Mouse (Mus musculus): ENCODE results near the gene Gm20662. TPM values are rescaled to one million over a fixed set of nuclear protein-coding genes. Genes with fewer than 3 reads are reported as not detected.

The Gm20662 gene
- polyA plus RNA-seq, 1 experiment from 2014 or later: 0.13 TPM

DNA sequence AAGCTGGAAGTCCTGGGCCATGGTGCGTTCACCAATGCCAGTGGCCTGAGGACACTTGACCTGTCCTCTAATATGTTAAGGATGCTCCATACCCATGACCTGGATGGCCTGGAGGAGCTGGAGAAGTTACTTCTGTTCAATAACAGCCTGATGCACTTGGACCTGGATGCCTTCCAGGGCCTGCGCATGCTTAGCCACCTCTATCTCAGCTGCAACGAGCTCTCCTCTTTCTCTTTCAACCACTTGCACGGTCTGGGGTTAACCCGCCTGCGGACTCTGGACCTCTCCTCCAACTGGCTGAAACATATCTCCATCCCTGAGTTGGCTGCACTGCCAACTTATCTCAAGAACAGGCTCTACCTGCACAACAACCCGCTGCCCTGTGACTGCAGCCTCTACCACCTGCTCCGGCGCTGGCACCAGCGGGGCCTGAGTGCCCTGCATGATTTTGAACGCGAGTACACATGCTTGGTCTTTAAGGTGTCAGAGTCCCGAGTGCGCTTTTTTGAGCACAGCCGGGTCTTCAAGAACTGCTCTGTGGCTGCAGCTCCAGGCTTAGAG, 57.6 kb downstream of the Gm20662 start:
- peaks cover 13% of the 10 kb centered on the region for H3K36me3 ChIP-seq (ENCODE audit: control insufficient read depth, insufficient read depth, low read length)
- H3K27ac ChIP-seq (ENCODE audit: low read depth, low read length): no peak overlapping the region
- H3K9ac ChIP-seq (ENCODE audit: low read length): no peak overlapping the region
- 95% methylated on average over 15 of the region's 15 CpGs for WGBS
- H3K27me3 ChIP-seq (ENCODE audit: control insufficient read depth, insufficient read depth, low read length): no peaks in the 10 kb centered on the region
- H3K4me3 ChIP-seq (ENCODE audit: low read depth, low read length): no peak overlapping the region
- no peak for ATAC-seq (ENCODE audit: insufficient read depth, low FRiP score, low TSS enrichment)
- DNase-seq (ENCODE audit: low spot score): no peak
- H3K9me3 ChIP-seq (ENCODE audit: control insufficient read depth, low read length): no peaks in the 10 kb centered on the region
- no peak overlapping the region for H3K4me2 ChIP-seq (ENCODE audit: low read depth)
- H3K4me1 ChIP-seq (ENCODE audit: control insufficient read depth, insufficient read depth, low read length): peaks cover 7% of the 10 kb centered on the region; the same call in 1 of the 2 replicates

DNA sequence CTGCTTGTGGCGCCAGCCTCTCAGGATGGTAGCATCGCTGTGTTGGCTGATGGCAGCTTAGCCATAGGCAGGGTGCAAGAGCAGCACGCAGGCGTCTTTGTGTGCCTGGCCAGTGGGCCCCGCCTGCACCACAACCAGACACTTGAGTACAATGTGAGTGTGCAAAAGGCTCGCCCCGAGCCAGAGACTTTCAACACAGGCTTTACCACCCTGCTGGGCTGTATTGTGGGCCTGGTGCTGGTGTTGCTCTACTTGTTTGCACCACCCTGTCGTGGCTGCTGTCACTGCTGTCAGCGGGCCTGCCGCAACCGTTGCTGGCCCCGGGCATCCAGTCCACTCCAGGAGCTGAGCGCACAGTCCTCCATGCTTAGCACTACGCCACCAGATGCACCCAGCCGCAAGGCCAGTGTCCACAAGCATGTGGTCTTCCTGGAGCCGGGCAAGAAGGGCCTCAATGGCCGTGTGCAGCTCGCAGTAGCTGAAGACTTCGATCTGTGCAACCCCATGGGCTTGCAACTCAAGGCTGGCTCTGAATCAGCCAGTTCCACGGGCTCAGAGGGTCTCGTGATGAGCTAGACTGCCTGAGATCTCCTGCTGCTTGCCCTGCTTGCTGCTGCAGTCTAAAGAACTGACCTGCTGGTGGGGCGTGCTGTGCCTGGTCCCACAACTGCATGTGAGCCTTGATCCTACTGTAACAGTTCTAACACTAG, 58.3 kb downstream of the Gm20662 start:
- Histone ChIP-seq H3K9me3 (ENCODE audit: control insufficient read depth, low read length) (no peaks in the 10 kb centered on the region), H3K9ac (ENCODE audit: low read length) (no peak overlapping the region), H3K36me3 (ENCODE audit: control insufficient read depth, insufficient read depth, low read length) (peaks cover 13% of the 10 kb centered on the region), H3K4me3 (ENCODE audit: low read depth, low read length) (no peak overlapping the region), H3K27me3 (ENCODE audit: control insufficient read depth, insufficient read depth, low read length) (no peaks in the 10 kb centered on the region), H3K27ac (ENCODE audit: low read depth, low read length) (no peak overlapping the region), H3K4me1 (ENCODE audit: control insufficient read depth, insufficient read depth, low read length) (peaks cover 7% of the 10 kb centered on the region; the same call in 1 of the 2 replicates), H3K4me2 (ENCODE audit: low read depth) (no peak overlapping the region)
- DNase-seq (ENCODE audit: low spot score): no peak
- ATAC-seq (ENCODE audit: insufficient read depth, low FRiP score, low TSS enrichment): no peak
- 90% methylated on average over 22 of the region's 22 CpGs for WGBS

DNA sequence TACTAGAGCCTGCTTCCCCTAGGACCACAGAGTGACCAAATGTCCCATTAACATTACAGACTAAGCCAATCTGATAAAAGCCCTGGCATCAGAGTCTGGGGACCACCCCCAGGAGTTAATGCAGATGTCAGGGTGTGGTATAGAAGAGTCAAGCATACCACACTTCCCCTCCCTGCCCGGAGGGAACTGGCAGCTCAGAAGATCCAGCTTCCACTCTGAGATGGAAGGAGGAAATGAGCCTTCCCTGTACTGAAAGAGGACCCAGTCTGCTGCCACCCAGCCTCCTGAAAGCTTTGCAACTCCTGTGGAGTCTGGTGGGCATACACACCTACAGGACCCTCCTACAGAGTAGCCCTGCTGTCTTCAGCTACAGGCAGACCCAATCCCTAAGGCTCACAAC, 58.9 kb downstream of the Gm20662 start:
- H3K9me3 ChIP-seq (ENCODE audit: control insufficient read depth, low read length): no peaks in the 10 kb centered on the region
- no peak overlapping the region for H3K4me2 ChIP-seq (ENCODE audit: low read depth)
- no peak for DNase-seq (ENCODE audit: low spot score)
- H3K9ac ChIP-seq (ENCODE audit: low read length): no peak overlapping the region
- 82% methylated on average over 1 of the region's 1 CpGs for WGBS
- no peaks in the 10 kb centered on the region for H3K27me3 ChIP-seq (ENCODE audit: control insufficient read depth, insufficient read depth, low read length)
- H3K36me3 ChIP-seq (ENCODE audit: control insufficient read depth, insufficient read depth, low read length): peaks cover 13% of the 10 kb centered on the region
- no peak for ATAC-seq (ENCODE audit: insufficient read depth, low FRiP score, low TSS enrichment)
- no peak overlapping the region for H3K27ac ChIP-seq (ENCODE audit: low read depth, low read length)
- no peak overlapping the region for H3K4me3 ChIP-seq (ENCODE audit: low read depth, low read length)
- peaks cover 4% of the 10 kb centered on the region; the same call in 1 of the 2 replicates for H3K4me1 ChIP-seq (ENCODE audit: control insufficient read depth, insufficient read depth, low read length)

DNA sequence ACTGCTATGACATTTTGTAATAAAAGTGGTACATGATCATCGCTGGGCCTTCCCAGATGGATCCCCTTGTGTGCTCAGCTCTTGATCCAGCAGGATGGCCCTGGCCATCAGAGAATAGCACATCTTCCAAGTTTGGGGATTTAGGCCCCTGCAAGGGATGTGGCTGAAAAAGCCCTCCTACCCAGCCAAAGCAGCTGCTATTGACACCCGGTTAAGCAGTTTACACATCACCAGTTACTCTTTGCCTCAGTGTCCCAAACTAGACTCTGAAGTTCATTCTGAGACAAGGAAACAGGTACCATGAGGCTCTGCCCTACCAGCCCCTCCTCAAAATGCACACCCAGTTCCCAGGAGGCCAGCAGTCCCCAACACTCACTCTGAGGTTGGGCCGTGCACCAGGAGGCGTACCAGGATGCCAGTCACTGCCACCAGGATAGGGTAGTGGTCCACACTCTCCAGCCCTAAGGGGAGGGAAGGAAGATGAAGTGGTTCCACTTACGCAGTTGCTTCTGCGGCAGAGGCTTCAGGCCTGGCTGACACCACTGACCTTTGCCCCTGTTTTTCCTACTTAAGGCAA, 59.6 kb downstream of the Gm20662 start:
- no peak overlapping the region for H3K4me2 ChIP-seq (ENCODE audit: low read depth)
- H3K27ac ChIP-seq (ENCODE audit: low read depth, low read length): no peak overlapping the region
- H3K9ac ChIP-seq (ENCODE audit: low read length): no peak overlapping the region
- ATAC-seq (ENCODE audit: insufficient read depth, low FRiP score, low TSS enrichment) (no peak), DNase-seq (ENCODE audit: low spot score) (no peak)
- WGBS: 84% methylated on average over 6 of the region's 6 CpGs
- no peaks in the 10 kb centered on the region for H3K9me3 ChIP-seq (ENCODE audit: control insufficient read depth, low read length)
- peaks cover 13% of the 10 kb centered on the region for H3K36me3 ChIP-seq (ENCODE audit: control insufficient read depth, insufficient read depth, low read length)
- no peaks in the 10 kb centered on the region for H3K27me3 ChIP-seq (ENCODE audit: control insufficient read depth, insufficient read depth, low read length)
- no peak overlapping the region for H3K4me3 ChIP-seq (ENCODE audit: low read depth, low read length)
- H3K4me1 ChIP-seq (ENCODE audit: control insufficient read depth, insufficient read depth, low read length): peaks cover 4% of the 10 kb centered on the region; the same call in 1 of the 2 replicates

DNA sequence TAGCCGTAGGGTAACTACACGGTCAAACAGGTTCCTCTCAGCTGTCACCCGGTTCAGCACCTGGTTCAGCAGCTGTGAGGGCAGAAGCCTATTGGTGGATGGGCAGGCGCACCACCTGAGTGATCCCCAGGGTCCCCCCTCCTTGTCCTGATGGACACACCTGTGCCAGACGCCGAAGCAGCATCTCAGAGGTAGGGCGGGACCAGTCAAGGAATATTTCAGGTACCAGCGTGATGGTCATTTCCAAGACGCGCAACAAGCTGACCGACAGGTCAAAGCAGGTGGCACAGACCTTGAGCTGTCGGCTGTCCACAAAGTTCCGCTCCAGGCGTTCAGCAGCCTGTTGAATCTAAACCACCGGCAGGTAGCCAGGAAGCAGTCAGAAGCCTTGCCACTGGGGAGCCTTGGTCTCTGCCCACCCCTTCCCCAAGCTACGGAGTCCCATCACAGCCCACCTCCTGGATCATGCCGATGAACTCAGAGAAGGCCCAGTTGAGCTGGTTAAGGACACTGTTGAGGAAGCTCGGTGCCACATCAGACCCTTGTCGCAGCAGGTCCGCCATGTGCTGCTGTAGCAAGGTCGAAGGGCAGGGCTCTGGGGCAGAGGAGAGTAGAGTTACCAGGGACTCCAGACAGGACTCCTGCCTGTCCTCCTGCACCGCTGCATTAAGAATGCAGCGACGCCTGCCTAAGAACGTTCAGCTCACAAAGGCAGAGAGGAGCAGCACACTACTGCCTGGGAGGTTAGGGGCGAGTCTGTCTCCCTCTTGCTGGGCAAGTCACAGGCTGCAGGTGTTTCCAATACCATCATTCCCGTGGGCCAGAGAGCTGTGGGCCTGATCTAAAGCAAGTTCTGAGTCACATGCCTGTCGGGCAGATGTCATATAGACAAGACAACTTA, 60.5 kb downstream of the Gm20662 start:
- Histone ChIP-seq H3K27me3 (ENCODE audit: control insufficient read depth, insufficient read depth, low read length) (no peaks in the 10 kb centered on the region), H3K36me3 (ENCODE audit: control insufficient read depth, insufficient read depth, low read length) (peaks cover 9% of the 10 kb centered on the region), H3K9ac (ENCODE audit: low read length) (no peak overlapping the region), H3K4me3 (ENCODE audit: low read depth, low read length) (no peak overlapping the region), H3K27ac (ENCODE audit: low read depth, low read length) (no peak overlapping the region), H3K4me1 (ENCODE audit: control insufficient read depth, insufficient read depth, low read length) (peaks cover 4% of the 10 kb centered on the region; the same call in 1 of the 2 replicates), H3K9me3 (ENCODE audit: control insufficient read depth, low read length) (no peaks in the 10 kb centered on the region), H3K4me2 (ENCODE audit: low read depth) (no peak overlapping the region)
- DNase-seq (ENCODE audit: low spot score) (no peak), ATAC-seq (ENCODE audit: insufficient read depth, low FRiP score, low TSS enrichment) (no peak)
- 85% methylated on average over 28 of the region's 28 CpGs for WGBS

DNA sequence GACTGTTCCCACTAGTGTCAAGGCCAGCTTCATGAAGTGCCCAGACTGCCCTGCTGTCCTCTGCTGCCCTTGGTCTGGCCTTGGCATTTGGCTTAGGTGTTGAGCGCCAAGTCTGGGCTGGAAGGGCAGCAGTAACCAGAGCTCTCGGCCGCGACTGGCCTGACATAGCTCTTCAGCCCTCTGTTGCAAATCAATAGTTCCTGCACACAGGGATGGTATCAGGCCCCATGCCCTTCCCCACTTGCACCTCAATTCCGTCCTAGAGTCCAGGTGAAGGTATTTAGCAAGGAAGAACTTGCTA, 61.1 kb downstream of the Gm20662 start:
- 97% methylated on average over 5 of the region's 5 CpGs for WGBS
- Histone ChIP-seq H3K4me1 (ENCODE audit: control insufficient read depth, insufficient read depth, low read length) (peaks cover 4% of the 10 kb centered on the region; the same call in 1 of the 2 replicates), H3K27me3 (ENCODE audit: control insufficient read depth, insufficient read depth, low read length) (no peaks in the 10 kb centered on the region), H3K36me3 (ENCODE audit: control insufficient read depth, insufficient read depth, low read length) (peaks cover 8% of the 10 kb centered on the region; the same call in 1 of the 2 replicates), H3K27ac (ENCODE audit: low read depth, low read length) (no peak overlapping the region), H3K4me3 (ENCODE audit: low read depth, low read length) (no peak overlapping the region), H3K9me3 (ENCODE audit: control insufficient read depth, low read length) (no peaks in the 10 kb centered on the region), H3K9ac (ENCODE audit: low read length) (no peak overlapping the region), H3K4me2 (ENCODE audit: low read depth) (no peak overlapping the region)
- DNase-seq (ENCODE audit: low spot score) (no peak), ATAC-seq (ENCODE audit: insufficient read depth, low FRiP score, low TSS enrichment) (no peak)

DNA sequence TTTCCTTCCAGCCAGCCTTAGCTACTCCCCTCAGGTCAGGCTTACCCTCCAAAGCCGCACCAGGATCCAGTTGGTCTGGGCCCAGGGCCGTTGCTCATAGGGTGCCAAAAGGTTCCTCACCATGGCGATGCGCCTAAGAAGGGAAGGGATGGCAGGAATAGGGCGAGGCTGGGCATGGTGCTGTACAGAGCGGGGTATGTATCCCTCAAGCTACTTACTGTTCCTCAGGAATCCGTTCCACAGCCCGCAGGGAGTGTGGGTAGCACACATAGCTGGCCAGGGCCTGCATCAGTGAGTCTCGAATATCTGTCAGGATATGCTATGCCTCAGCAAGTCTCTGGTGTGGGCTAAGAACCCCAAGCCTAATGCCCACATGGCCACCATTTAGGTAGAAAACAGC, 62.1 kb downstream of the Gm20662 start:
- DNase-seq (ENCODE audit: low spot score): no peak
- Histone ChIP-seq H3K27ac (ENCODE audit: low read depth, low read length) (no peak overlapping the region), H3K9me3 (ENCODE audit: control insufficient read depth, low read length) (no peaks in the 10 kb centered on the region), H3K27me3 (ENCODE audit: control insufficient read depth, insufficient read depth, low read length) (no peaks in the 10 kb centered on the region), H3K4me2 (ENCODE audit: low read depth) (no peak overlapping the region), H3K4me1 (ENCODE audit: control insufficient read depth, insufficient read depth, low read length) (no peaks in the 10 kb centered on the region), H3K4me3 (ENCODE audit: low read depth, low read length) (no peak overlapping the region), H3K9ac (ENCODE audit: low read length) (no peak overlapping the region), H3K36me3 (ENCODE audit: control insufficient read depth, insufficient read depth, low read length) (peaks cover 10% of the 10 kb centered on the region; the same call in 1 of the 2 replicates)
- no peak for ATAC-seq (ENCODE audit: insufficient read depth, low FRiP score, low TSS enrichment)
- 96% methylated on average over 9 of the region's 9 CpGs for WGBS

DNA sequence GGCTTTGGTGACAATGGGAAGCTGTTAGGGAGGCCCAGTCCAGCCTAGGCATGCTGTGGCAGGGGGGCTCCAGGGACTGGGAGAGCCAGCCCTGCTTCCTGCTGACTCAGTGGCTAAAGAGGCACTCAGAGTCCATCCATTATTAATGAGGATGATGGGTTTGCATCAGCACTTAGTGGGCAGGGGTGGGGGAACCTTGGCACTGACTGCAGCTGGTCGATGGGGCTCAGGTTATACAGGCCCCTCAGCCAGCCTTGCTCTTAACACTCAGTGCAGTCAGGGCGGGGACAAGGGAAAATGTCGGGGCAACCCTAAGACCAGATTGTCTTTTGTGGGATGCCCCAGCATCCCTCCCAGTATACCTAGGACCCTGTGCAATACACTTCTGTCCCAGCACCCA, 66.0 kb downstream of the Gm20662 start:
- H3K4me2 ChIP-seq (ENCODE audit: low read depth): no peak overlapping the region
- H3K36me3 ChIP-seq (ENCODE audit: control insufficient read depth, insufficient read depth, low read length): peaks cover 6% of the 10 kb centered on the region; the same call in 1 of the 2 replicates
- no peaks in the 10 kb centered on the region for H3K9me3 ChIP-seq (ENCODE audit: control insufficient read depth, low read length)
- no peak overlapping the region for H3K9ac ChIP-seq (ENCODE audit: low read length)
- ATAC-seq (ENCODE audit: insufficient read depth, low FRiP score, low TSS enrichment): no peak
- no peak for DNase-seq (ENCODE audit: low spot score)
- no peaks in the 10 kb centered on the region for H3K4me1 ChIP-seq (ENCODE audit: control insufficient read depth, insufficient read depth, low read length)
- no peak overlapping the region for H3K27ac ChIP-seq (ENCODE audit: low read depth, low read length)
- no peaks in the 10 kb centered on the region for H3K27me3 ChIP-seq (ENCODE audit: control insufficient read depth, insufficient read depth, low read length)
- WGBS: 76% methylated on average over 3 of the region's 3 CpGs
- H3K4me3 ChIP-seq (ENCODE audit: low read depth, low read length): no peak overlapping the region
